Mouse (Mus musculus) mouse embryonic stem cell (cell line): ENCODE data around the gene Dcaf15.

Source experiments
- in situ Hi-C, 2 experiments: fragments of 300-500 bp; cut with MboI; formaldehyde crosslinking; loops; 1 replicate in 1 of 2; 3 replicates in 1 of 2; pipeline ENCODE4 v1.14.3; 2019 to 2020; ENCODE audit warnings: low sequenced_read_pairs in 2 of 2, low pct_unique_long_range_greater_than_20kb in 1 of 2, mixed read lengths in 1 of 2; ENCODE audit not compliant: unreplicated experiment in 1 of 2

Dcaf15 gene

GRCm38 (mm10) chr8:84104697-84105609, at the start of gene Dcaf15:
Gene Dcaf15 (minus strand): TSS chr8:84104768.
- in situ Hi-C loops = no loop called here

- in situ Hi-C loops = no loop called here
Observed at GRCm38 (mm10) chr8:84149181-84149580, 44.6 kb upstream of the Dcaf15 start.

GRCm38 (mm10) chr8:84148531-84148850, 43.9 kb upstream of the Dcaf15 start:
- in situ Hi-C loops = no loop called here

GRCm38 (mm10) chr8:84147769-84148530, 43.4 kb upstream of the Dcaf15 start, which contains the start of the genes Cc2d1a and 4930432K21Rik:
Gene Cc2d1a (minus strand): TSS chr8:84147936.
Gene 4930432K21Rik (plus strand): TSS chr8:84148025.
- in situ Hi-C loops = no loop called here

GRCm38 (mm10) chr8:84147324-84147766, 42.8 kb upstream of the Dcaf15 start:
- in situ Hi-C loops = no loop called here

GRCm38 (mm10) chr8:84144636-84145245, 40.2 kb upstream of the Dcaf15 start:
- in situ Hi-C loops = no loop called here

GRCm38 (mm10) chr8:84140838-84141237, 36.3 kb upstream of the Dcaf15 start:
- in situ Hi-C loops = no loop called here

- in situ Hi-C loops = no loop called here
Observed at GRCm38 (mm10) chr8:84137848-84138247, 33.3 kb upstream of the Dcaf15 start.

- in situ Hi-C loops = no loop called here
Observed at GRCm38 (mm10) chr8:84132225-84132624, 27.7 kb upstream of the Dcaf15 start.

- in situ Hi-C loops = no loop called here
Observed at GRCm38 (mm10) chr8:84130806-84131205, 26.2 kb upstream of the Dcaf15 start.

GRCm38 (mm10) chr8:84128277-84128676, 23.7 kb upstream of the Dcaf15 start:
- in situ Hi-C loops = no loop called here

- in situ Hi-C loops = no loop called here
Observed at GRCm38 (mm10) chr8:84127202-84127901, 22.8 kb upstream of the Dcaf15 start.

- in situ Hi-C loops = no loop called here
Observed at GRCm38 (mm10) chr8:84126742-84127141, 22.2 kb upstream of the Dcaf15 start.

- in situ Hi-C loops = no loop called here
Observed at GRCm38 (mm10) chr8:84125656-84126055, 21.1 kb upstream of the Dcaf15 start, which contains the start of gene Podnl1. Gene Podnl1 (plus strand): TSS chr8:84125989.

GRCm38 (mm10) chr8:84122151-84122550, 17.6 kb upstream of the Dcaf15 start:
- in situ Hi-C loops = no loop called here

- in situ Hi-C loops = no loop called here
Observed at GRCm38 (mm10) chr8:84115646-84116045, 11.1 kb upstream of the Dcaf15 start.

- in situ Hi-C loops = no loop called here
Observed at GRCm38 (mm10) chr8:84106216-84107040, 1.9 kb upstream of the Dcaf15 start.

GRCm38 (mm10) chr8:84105676-84106075, 1.1 kb upstream of the Dcaf15 start:
- in situ Hi-C loops = no loop called here
